Mouse (Mus musculus): ENCODE data around the gene Gm20458. TPM values are rescaled to one million over a fixed set of nuclear protein-coding genes. Genes with fewer than 3 reads are reported as not detected.

The Gm20458 gene
- polyA plus RNA-seq, 1 experiment: 22.1 TPM

DNA sequence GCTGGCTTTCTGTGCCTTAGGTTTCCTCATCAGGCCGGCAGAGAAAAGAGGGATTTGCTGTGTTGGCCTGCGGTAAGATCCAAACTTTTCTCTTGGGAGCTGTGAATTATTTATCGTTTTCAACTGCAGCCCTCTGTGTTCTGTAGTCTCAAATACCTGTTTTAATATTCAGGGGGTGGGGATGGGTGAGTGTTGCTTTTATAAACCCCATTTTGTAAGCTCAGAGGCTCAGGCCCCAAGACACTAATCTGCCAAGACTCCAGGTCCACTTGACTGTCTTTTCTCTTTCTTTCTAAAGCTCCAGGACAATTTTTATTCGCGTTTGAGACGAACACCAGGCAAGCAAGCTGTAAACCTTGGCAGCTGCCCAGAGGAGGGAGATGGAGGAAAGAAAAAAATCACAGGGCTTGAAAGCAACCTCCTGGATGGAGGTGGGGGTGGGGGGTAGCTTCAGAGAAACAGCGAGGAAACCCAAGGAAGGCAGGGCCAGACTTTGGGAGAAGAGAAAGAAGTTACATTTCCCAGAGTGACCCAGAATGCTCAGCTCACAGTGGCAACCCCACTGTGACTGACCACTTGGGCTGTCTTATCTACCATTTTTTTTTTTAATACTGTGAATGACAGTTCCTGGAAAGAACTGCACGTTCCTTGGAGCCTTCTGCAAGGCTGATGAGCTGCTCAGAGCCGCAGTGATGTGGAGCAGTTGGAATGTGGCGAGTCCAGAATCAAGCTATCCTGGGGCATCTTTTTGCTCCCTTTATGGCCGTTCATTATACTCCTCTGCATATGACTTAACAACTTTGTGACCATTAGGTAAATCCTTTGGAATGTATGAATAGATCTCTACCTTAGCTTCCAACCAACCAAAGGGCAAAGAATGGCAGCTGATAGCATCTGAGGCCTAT lies 57.8 kb downstream of the Gm20458 start:
- H3K36me3 ChIP-seq (ENCODE audit: control insufficient read depth, insufficient read depth, low read length): no peaks in the 10 kb centered on the region
- no peak overlapping the region for H3K27ac ChIP-seq (ENCODE audit: insufficient read depth, low read depth, low read length)
- no peak for DNase-seq
- no peaks in the 10 kb centered on the region for H3K4me1 ChIP-seq (ENCODE audit: control insufficient read depth, insufficient read depth, low read length)
- no peaks in the 10 kb centered on the region for H3K27me3 ChIP-seq (replicated peaks; ENCODE audit: control insufficient read depth, insufficient read depth, low read length)
- no peak overlapping the region for H3K4me3 ChIP-seq (ENCODE audit: insufficient read depth, low read depth, low read length)
- 51% methylated on average over 11 of the region's 11 CpGs for WGBS
- TF ChIP-seq POLR2A (IDR thresholded peaks at IDR 0.05; ENCODE audit: low read depth, low read length) (no peak), CTCF (conservative IDR thresholded peaks at IDR 0.05; ENCODE audit: insufficient read depth, insufficient read length, low read depth, low read length) (no peak)

DNA sequence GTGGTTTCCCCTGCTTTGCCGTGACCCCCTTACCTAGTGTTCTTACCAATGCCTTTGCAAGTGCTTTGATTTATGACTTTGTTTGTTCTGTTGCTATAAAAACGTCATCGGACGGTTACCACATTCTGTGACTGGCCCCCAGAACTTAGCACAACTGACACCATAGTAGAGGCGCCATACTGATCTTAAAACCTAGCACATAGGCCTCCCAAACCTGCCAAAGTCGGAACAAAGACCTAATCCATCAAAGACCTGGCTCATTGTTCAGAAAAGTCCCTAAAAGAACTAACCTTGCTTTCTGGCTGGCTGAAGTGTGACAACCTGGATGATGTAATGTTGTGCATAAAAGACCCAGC lies 58.4 kb downstream of the Gm20458 start:
- no peaks in the 10 kb centered on the region for H3K36me3 ChIP-seq (ENCODE audit: control insufficient read depth, insufficient read depth, low read length)
- no peak for DNase-seq
- no peak for TF ChIP-seq POLR2A (IDR thresholded peaks at IDR 0.05; ENCODE audit: low read depth, low read length)
- TF ChIP-seq CTCF (conservative IDR thresholded peaks at IDR 0.05; ENCODE audit: insufficient read depth, insufficient read length, low read depth, low read length): no peak
- no peaks in the 10 kb centered on the region for H3K27me3 ChIP-seq (replicated peaks; ENCODE audit: control insufficient read depth, insufficient read depth, low read length)
- no peak overlapping the region for H3K4me3 ChIP-seq (ENCODE audit: insufficient read depth, low read depth, low read length)
- no peaks in the 10 kb centered on the region for H3K4me1 ChIP-seq (ENCODE audit: control insufficient read depth, insufficient read depth, low read length)
- WGBS: 66% methylated on average over 6 of the region's 6 CpGs
- no peak overlapping the region for H3K27ac ChIP-seq (ENCODE audit: insufficient read depth, low read depth, low read length)

DNA sequence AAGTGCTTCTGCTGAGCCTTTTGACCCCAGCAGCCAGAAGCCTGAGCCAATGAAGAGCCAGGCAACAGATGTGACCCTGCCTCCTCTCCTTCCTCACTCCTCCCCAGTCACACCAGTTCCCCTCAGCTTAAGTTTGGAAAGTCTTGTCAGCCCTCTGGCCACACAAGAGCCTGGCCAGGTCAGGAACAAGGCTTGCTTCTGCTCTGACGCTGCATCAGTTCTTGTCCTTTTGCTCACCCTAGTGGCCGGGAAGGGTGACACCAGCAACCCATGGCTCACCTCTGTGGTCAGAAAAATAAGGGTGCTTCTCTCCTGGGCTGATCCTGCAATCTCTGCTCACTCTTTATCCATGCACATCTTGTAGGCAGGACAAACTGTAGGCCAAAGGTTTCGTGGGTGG lies 60.0 kb downstream of the Gm20458 start:
- H3K4me1 ChIP-seq (ENCODE audit: control insufficient read depth, insufficient read depth, low read length): no peaks in the 10 kb centered on the region
- H3K36me3 ChIP-seq (ENCODE audit: control insufficient read depth, insufficient read depth, low read length): no peaks in the 10 kb centered on the region
- DNase-seq: peak; percentile 80
- WGBS: 12% methylated on average over 3 of the region's 3 CpGs
- TF ChIP-seq POLR2A (IDR thresholded peaks at IDR 0.05; ENCODE audit: low read depth, low read length) (no peak), CTCF (conservative IDR thresholded peaks at IDR 0.05; ENCODE audit: insufficient read depth, insufficient read length, low read depth, low read length) (peak; percentile 97)
- no peak overlapping the region for H3K4me3 ChIP-seq (ENCODE audit: insufficient read depth, low read depth, low read length)
- no peak overlapping the region for H3K27ac ChIP-seq (ENCODE audit: insufficient read depth, low read depth, low read length)
- H3K27me3 ChIP-seq (replicated peaks; ENCODE audit: control insufficient read depth, insufficient read depth, low read length): no peaks in the 10 kb centered on the region

DNA sequence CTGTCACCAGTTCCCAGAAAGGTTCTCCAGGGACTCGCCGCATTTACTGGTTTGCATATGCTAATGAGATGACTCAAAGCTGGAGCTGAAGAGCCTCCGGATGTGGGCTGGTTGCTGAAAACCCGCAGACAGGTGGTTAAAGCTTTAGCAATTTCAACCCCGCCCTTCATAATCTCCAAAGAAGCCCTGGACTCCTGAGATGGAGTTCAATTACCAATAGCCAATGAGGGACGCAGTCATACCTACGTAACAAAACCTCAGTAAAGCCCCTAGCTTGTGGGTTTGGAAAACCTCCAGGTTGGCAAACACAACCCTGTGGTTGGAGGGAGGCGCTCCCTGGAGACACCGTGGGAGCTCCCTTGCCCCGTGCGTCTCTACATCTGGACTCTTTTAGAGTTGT lies 61.1 kb downstream of the Gm20458 start:
- Histone ChIP-seq H3K4me3 (ENCODE audit: insufficient read depth, low read depth, low read length) (no peak overlapping the region), H3K27ac (ENCODE audit: insufficient read depth, low read depth, low read length) (no peak overlapping the region), H3K4me1 (ENCODE audit: control insufficient read depth, insufficient read depth, low read length) (no peaks in the 10 kb centered on the region), H3K36me3 (ENCODE audit: control insufficient read depth, insufficient read depth, low read length) (no peaks in the 10 kb centered on the region), H3K27me3 (replicated peaks; ENCODE audit: control insufficient read depth, insufficient read depth, low read length) (no peaks in the 10 kb centered on the region)
- 18% methylated on average over 11 of the region's 11 CpGs for WGBS
- TF ChIP-seq POLR2A (IDR thresholded peaks at IDR 0.05; ENCODE audit: low read depth, low read length) (no peak), CTCF (conservative IDR thresholded peaks at IDR 0.05; ENCODE audit: insufficient read depth, insufficient read length, low read depth, low read length) (no peak)
- DNase-seq: no peak

DNA sequence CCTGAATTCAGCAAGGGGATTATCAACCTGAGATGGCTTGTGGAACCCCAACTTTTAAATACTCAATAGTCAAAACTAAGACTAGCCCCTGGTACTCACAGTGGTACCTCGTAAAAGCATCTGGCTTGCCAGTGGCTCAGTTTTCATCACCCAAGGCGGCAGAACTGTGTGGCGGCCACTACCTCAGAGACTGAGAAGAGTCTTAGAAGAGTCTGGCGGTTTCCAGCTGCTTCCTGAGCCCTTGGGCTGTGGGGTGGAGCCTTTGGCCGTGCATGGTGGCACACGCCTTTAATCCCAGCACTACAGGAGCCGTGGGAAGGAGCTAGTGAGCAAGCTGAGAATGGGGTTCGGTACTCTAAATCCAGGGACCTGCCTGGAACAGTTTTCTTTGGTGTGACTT lies 61.5 kb downstream of the Gm20458 start:
- H3K36me3 ChIP-seq (ENCODE audit: control insufficient read depth, insufficient read depth, low read length): no peaks in the 10 kb centered on the region
- no peak for TF ChIP-seq POLR2A (IDR thresholded peaks at IDR 0.05; ENCODE audit: low read depth, low read length)
- TF ChIP-seq CTCF (conservative IDR thresholded peaks at IDR 0.05; ENCODE audit: insufficient read depth, insufficient read length, low read depth, low read length): no peak
- H3K4me1 ChIP-seq (ENCODE audit: control insufficient read depth, insufficient read depth, low read length): no peaks in the 10 kb centered on the region
- WGBS: 23% methylated on average over 8 of the region's 8 CpGs
- no peaks in the 10 kb centered on the region for H3K27me3 ChIP-seq (replicated peaks; ENCODE audit: control insufficient read depth, insufficient read depth, low read length)
- no peak overlapping the region for H3K27ac ChIP-seq (ENCODE audit: insufficient read depth, low read depth, low read length)
- DNase-seq: no peak
- H3K4me3 ChIP-seq (ENCODE audit: insufficient read depth, low read depth, low read length): no peak overlapping the region

DNA sequence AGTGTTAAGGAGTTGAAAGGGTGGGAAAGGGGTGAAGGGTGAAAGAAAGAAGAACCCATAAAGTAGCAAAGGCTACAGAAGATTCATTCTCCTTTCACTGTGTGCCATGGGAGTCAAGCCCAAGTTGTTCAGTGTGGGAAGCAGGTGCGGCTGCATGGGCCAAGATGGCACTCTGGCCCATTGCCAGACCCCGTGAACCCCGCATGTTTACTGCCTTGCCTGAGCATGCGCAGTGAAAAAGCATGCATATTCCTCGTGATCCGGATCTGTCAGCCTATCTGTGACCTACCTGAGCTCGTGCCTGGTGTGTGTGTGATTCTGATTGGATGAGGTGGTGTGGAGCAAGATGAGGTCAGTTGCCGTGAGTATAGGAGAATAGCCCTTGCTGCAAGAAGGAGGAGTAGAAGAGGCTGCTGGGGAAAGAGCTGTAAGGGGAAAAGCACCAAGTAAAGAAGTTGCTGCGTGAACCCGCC lies 62.6 kb downstream of the Gm20458 start:
- Histone ChIP-seq H3K27ac (ENCODE audit: insufficient read depth, low read depth, low read length) (no peak overlapping the region), H3K4me1 (ENCODE audit: control insufficient read depth, insufficient read depth, low read length) (no peaks in the 10 kb centered on the region), H3K4me3 (ENCODE audit: insufficient read depth, low read depth, low read length) (peak overlapping the region; percentile 25; the same call in 1 of the 2 replicates), H3K36me3 (ENCODE audit: control insufficient read depth, insufficient read depth, low read length) (no peaks in the 10 kb centered on the region), H3K27me3 (replicated peaks; ENCODE audit: control insufficient read depth, insufficient read depth, low read length) (no peaks in the 10 kb centered on the region)
- 80% methylated on average over 10 of the region's 10 CpGs for WGBS
- no peak for DNase-seq
- TF ChIP-seq CTCF (conservative IDR thresholded peaks at IDR 0.05; ENCODE audit: insufficient read depth, insufficient read length, low read depth, low read length) (no peak), POLR2A (IDR thresholded peaks at IDR 0.05; ENCODE audit: low read depth, low read length) (no peak)

DNA sequence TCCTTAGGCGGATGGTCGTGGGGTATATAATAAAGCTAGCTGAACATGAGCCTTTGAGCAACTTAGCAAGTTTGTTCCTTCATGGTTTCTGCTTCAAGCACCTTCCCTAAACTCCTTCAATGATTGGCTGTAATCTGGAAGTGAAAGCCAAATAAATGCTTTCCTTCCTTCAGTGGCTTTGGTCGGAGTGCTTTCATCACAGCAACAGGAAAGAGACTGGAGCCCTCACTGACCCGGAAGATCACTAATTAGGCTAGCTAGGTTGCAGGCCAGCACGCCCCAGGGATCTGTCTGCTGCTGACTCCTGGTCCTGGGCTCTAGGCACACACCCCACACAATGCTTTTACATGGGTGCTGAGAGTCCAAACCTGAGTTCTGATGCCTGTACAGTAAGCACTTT lies 67.8 kb downstream of the Gm20458 start:
- Histone ChIP-seq H3K4me3 (ENCODE audit: insufficient read depth, low read depth, low read length) (no peak overlapping the region), H3K4me1 (ENCODE audit: control insufficient read depth, insufficient read depth, low read length) (no peaks in the 10 kb centered on the region), H3K27ac (ENCODE audit: insufficient read depth, low read depth, low read length) (no peak overlapping the region), H3K36me3 (ENCODE audit: control insufficient read depth, insufficient read depth, low read length) (no peaks in the 10 kb centered on the region), H3K27me3 (replicated peaks; ENCODE audit: control insufficient read depth, insufficient read depth, low read length) (no peaks in the 10 kb centered on the region)
- no peak for DNase-seq
- no peak for TF ChIP-seq CTCF (conservative IDR thresholded peaks at IDR 0.05; ENCODE audit: insufficient read depth, insufficient read length, low read depth, low read length)
- WGBS: 57% methylated on average over 5 of the region's 5 CpGs

All from kidney, adult 2 months (tissue).